Mouse (Mus musculus): ENCODE results near the gene Olfm1. TPM values are rescaled to one million over a fixed set of nuclear protein-coding genes. Genes with fewer than 3 reads are reported as not detected.
A peak's percentile ranks its signal among the peaks of the same experiment; 100 is the strongest.

The Olfm1 gene
- polyA plus RNA-seq, 1 experiment from 2014 or later, result 267 TPM

DNA sequence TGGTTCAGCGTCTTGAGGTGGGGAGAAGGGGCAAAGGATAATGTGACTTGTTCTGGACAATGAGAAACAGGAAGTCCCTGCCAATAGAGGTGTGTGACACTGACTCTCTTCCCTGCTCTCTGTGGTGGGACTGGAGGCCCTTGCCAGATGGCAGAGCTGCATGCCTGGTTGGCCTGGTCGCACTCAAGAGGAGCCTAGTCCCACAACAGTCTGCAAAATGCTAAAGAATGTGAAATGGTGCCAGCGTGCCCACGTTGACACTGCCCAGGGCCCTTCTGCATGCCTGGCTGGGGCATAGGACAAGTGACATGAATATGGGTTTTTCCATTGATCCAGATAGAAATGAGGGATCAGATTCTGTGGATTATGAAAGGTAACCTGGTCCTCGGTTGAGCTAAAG lies 81.2 kb downstream of the Olfm1 start:
- WGBS, result 87% methylated on average over 5 of the region's 5 CpGs
- Histone ChIP-seq H3K4me3 (no peak overlapping the region), H3K4me2 (no peak overlapping the region), H3K27ac (no peak overlapping the region), H3K4me1 (replicated peaks) (peaks cover 35% of the 10 kb centered on the region), H3K27me3 (no peaks in the 10 kb centered on the region), H3K9ac (no peak overlapping the region), H3K36me3 (no peaks in the 10 kb centered on the region), H3K9me3 (no peaks in the 10 kb centered on the region)
- no peak for ATAC-seq (ENCODE audit: low FRiP score)

DNA sequence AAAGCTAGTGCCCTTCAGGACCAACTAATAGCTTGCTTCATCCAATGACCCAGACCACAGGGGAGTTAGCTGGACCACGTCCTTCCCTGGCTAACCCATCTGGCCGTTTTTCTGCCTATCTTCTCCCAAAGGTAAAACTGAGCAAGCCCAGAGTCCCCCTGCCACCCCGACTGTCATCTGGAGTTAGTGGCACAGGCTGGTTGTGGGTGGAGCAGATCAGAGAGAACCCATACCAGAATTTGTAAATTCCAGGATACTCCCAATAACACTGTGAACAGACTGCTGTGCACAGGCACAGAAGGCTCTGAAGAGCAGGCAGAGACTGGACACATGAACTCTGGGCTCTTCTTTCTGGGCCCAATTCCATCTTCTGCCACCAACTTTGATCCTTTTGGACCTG lies 82.6 kb downstream of the Olfm1 start:
- Histone ChIP-seq H3K4me3 (no peak overlapping the region), H3K36me3 (no peaks in the 10 kb centered on the region), H3K9me3 (no peaks in the 10 kb centered on the region), H3K27me3 (no peaks in the 10 kb centered on the region), H3K4me2 (no peak overlapping the region), H3K27ac (no peak overlapping the region), H3K4me1 (replicated peaks) (peaks cover 33% of the 10 kb centered on the region), H3K9ac (no peak overlapping the region)
- no peak for ATAC-seq (ENCODE audit: low FRiP score)
- WGBS, result 71% methylated on average over 3 of the region's 3 CpGs

DNA sequence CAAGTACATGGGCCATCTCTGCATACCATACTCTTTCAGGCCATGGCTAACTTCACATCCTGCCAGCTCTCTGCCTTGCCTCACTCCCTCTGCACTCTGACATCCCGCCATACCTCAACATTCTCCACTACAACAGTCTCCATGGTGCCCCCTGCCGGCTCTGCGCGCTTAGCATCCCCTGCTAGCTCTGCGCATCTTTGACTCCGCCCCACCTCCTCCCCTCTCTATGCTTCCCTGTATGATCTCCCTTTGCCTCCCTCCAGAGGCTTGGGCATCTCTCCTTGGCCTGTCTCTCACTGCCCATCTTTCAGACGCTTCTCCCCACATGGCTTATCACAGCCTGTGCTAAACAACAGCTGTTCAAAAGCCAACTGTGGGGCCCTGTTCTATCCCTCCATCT lies 85.4 kb downstream of the Olfm1 start:
- 8% methylated on average over 7 of the region's 7 CpGs for WGBS
- Histone ChIP-seq H3K9me3 (no peaks in the 10 kb centered on the region), H3K27me3 (no peaks in the 10 kb centered on the region), H3K27ac (peak overlapping the region; percentile 30; the same call in 1 of the 2 replicates), H3K9ac (no peak overlapping the region), H3K4me2 (no peak overlapping the region), H3K4me3 (no peak overlapping the region), H3K4me1 (replicated peaks) (peaks cover 14% of the 10 kb centered on the region), H3K36me3 (no peaks in the 10 kb centered on the region)
- ATAC-seq (ENCODE audit: low FRiP score), result peak; percentile 57; the same call in 1 of the 2 replicates

DNA sequence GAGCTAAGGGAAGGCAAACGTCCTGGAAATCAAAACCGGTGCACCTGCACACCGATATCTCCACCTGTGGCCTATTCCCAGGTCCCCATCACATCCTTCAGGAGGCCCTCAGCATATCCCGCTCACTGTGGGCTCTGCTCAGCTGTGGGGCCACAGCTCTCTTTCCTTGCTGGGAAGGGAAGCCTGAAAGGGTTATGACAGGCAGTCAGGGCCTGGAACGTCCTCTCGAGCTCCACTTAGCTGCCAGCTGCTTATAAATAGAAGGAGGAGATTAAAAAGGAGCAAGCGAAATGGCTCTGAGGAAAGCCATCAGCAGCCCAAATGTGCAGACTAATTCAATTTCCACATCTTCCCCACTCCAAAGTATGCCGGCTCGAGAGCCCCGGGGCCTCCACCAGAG lies 86.1 kb downstream of the Olfm1 start:
- ATAC-seq (ENCODE audit: low FRiP score), result no peak
- Histone ChIP-seq H3K9me3 (no peaks in the 10 kb centered on the region), H3K4me2 (no peak overlapping the region), H3K9ac (no peak overlapping the region), H3K4me3 (no peak overlapping the region), H3K27me3 (no peaks in the 10 kb centered on the region), H3K27ac (peak overlapping the region; percentile 30; the same call in 1 of the 2 replicates), H3K4me1 (replicated peaks) (peaks cover 10% of the 10 kb centered on the region; the same call in 1 of the 2 replicates), H3K36me3 (no peaks in the 10 kb centered on the region)
- WGBS, result 81% methylated on average over 10 of the region's 10 CpGs

Other genes starting within 250 kb of the Olfm1 start
- gene Fcnb, start 108.1 kb upstream of the Olfm1 start, polyA plus RNA-seq (2015; fragmentation: Nextera tagmentation; extraction: Ambion mirVana), result 0.19 TPM in 1 of 2 replicates, not detected in the other

Data from hindbrain, embryonic 13.5 days (tissue).